Mouse (Mus musculus) gastrocnemius, adult 2 months (tissue): ENCODE measurements around the gene Camta1. TPM values are rescaled to one million over a fixed set of nuclear protein-coding genes. Genes with fewer than 3 reads are reported as not detected.

ENCODE experiments used
- DNase-seq: peaks from one replicate; pipeline ENCODE4 v3.0.0; 2022
- H3K27ac ChIP-seq: fragments of 200-600 bp; 2 replicates; pipeline ENCODE4 v1.8.1; 2022; ENCODE audit warnings: mild to moderate bottlenecking
- H3K4me3 ChIP-seq: fragments of 200-600 bp; 2 replicates; pipeline ENCODE4 v1.8.1; 2022; ENCODE audit warnings: mild to moderate bottlenecking, moderate library complexity
- CTCF ChIP-seq: fragments of 200-600 bp; IDR thresholded peaks from 2 replicates; pipeline ENCODE4 v1.8.1; 2022; ENCODE audit warnings: antibody characterized with exemption, mild to moderate bottlenecking, moderate library complexity
- intact Hi-C: fragments of 180-260 bp; cut with DNase I; formaldehyde crosslinking; loops from one replicate; pipeline ENCODE4 v1.15.1; 2025
- total RNA-seq, 2 experiments: library from RNA; stranded (reverse); gene quantifications; 2 replicates each; pipeline ENCODE4 v1.2.3; 2021

Camta1 gene
- total RNA-seq, 2 experiments from 2014 or later = 95.9 to 126 TPM

DNA sequence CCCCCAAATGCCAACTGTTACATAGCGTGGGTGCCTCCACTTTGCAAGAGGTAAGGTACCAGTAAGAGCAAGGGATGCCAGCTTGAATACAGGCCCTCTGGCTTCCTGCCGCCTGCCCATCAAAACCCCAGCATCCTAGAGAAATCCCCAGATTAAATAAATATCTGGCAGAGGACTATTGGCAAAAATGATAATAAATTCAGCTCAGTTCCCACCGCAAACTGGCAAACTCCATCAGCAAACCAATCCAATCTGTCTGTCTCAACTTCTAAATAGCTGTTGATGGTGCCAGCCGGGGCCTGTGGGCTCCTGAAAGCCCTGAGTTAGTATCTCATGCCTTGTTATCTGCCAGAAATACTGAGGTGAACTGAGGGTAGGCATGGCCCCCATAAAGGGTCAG lies 333.2 kb downstream of the Camta1 start:
- no peak for DNase-seq
- TF ChIP-seq CTCF = no peak
- intact Hi-C loops = no loop called here
- Histone ChIP-seq H3K4me3 (no peak overlapping the region), H3K27ac (no peak overlapping the region)

DNA sequence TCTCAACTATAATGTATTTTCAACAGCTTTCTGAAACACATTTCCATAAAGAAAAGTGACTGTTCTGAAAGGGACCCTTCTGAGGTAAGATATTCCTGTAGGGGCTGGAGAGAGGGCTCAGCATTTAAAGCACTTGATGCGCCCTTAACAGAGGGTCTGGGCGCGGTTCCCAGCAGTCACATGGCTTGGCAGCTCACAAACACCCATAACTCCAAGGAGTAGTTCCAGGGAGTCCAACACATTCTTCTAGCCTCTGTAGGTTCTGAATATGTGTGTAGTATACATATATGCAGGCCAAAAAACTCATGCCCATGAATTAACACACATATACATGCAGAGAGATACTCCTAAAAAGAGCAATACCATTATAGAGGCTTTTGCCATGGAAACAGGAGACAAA lies 333.9 kb downstream of the Camta1 start:
- no peak for DNase-seq
- Histone ChIP-seq H3K27ac (no peak overlapping the region), H3K4me3 (no peak overlapping the region)
- no peak for TF ChIP-seq CTCF
- intact Hi-C loops = no loop called here

DNA sequence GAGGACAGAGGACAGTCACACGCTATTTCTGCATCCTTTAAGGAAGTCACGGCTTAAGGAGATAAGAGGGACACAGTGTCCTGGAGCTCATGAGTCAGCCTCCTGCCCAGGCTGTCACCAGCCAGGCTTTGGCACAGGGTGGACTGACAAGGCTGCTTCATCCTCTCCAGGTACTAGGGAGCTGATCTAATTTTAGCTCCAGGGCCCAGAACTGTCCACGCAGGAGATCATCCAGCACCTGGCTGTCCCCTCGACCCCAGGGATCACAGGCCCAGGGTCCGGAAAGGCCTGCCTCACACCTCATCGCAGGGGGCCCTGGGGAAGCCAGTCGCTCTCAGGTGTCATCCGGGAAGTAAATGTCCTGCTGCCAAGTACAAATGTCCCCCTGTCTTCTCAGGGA lies 341.6 kb downstream of the Camta1 start:
- H3K27ac ChIP-seq = peak overlapping the region; percentile 63
- no peak for TF ChIP-seq CTCF
- no peak overlapping the region for H3K4me3 ChIP-seq
- intact Hi-C loops = no loop called here
- DNase-seq = peak; percentile 63

GRCm38 (mm10) chr4:151519011-151519410 lies 342.7 kb downstream of the Camta1 start:
- no peak for DNase-seq
- intact Hi-C loops = no loop called here
- Histone ChIP-seq H3K4me3 (no peak overlapping the region), H3K27ac (no peak overlapping the region)
- TF ChIP-seq CTCF = no peak

DNA sequence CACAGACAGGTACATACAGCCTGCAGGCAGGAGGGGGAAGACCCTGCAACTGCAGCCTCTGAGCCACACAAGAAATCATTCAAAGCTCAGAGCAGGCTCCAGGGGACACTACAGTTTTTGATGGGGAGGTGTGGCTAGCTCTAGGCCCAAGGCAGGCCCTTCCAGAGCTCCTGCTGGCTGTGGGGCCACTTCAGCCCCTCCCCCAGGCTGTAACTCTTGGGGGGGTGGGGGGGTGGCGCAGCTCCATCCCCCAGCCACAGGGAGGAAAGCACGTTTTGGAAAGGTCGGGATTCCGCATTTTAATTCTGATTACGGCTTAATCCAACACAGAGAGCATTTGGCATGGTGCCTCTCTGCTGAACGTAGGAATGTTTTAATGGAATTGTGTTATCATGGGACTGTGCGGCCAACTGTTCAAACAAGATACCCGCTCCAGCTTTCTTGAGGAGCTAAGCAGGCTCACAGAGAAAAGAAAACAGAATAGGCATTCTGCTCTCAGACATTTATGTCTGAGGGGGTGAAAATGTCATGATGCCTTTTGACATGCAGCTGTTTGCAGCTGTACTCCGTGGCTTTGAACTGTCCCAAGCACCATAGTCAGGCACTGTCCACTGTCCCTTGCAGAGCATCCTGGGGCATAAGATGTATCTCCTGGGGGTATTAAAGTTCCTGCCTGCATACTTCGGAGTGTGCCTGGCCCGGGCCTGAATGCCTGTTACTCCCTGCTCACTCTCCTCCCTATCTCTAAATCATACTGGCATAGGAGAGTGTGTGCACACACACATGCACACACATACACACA lies 344.5 kb downstream of the Camta1 start:
- no peak for DNase-seq
- Histone ChIP-seq H3K27ac (no peak overlapping the region), H3K4me3 (no peak overlapping the region)
- TF ChIP-seq CTCF = no peak
- intact Hi-C loops = no loop called here

DNA sequence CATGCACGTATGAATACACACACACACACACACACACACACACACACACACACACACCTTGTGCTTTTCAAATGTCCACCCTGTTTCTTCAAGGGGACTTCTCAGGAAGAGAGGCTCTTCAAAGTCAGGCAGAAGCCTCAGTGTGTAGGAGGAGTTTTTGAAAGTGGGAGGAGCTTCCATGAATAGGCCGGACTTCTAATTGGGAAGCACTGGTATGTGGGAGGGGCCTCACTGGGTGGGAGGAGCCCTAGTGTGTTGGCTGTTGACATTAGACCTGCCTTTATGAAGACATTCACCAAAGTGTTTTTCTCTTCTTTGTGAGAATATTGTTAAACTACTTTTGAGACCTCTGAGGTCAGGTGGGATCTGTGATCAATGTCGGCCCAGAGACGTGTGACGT lies 346.4 kb downstream of the Camta1 start:
- no peak overlapping the region for H3K27ac ChIP-seq
- H3K4me3 ChIP-seq = no peak overlapping the region
- DNase-seq = no peak
- intact Hi-C loops = no loop called here
- no peak for TF ChIP-seq CTCF

GRCm38 (mm10) chr4:151511092-151511491 lies 350.6 kb downstream of the Camta1 start:
- no peak for DNase-seq
- H3K27ac ChIP-seq = no peak overlapping the region
- TF ChIP-seq CTCF = peak; percentile 32; the same call in 1 of the 2 replicates
- H3K4me3 ChIP-seq = no peak overlapping the region
- intact Hi-C loops = no loop called here

DNA sequence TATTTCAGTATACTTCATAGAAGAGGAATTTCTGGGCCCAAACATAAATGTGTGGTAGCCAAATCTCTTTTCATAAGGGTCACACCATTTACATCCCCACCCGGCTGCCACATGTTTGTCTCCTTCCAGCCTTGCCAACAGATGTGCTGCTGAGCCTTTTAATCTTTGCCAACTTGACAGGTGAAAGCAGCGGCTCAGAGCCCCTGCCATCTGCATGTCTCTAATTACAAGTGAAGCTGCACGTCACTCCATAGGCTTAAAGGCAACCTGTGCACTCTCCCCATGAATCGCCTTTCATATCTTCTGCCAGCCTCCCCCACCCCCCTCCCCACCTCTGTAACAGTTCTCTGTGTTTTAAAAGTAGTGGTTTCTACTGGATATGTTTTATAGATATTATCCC lies 351.3 kb downstream of the Camta1 start:
- Histone ChIP-seq H3K27ac (no peak overlapping the region), H3K4me3 (no peak overlapping the region)
- DNase-seq = no peak
- intact Hi-C loops = no loop called here
- TF ChIP-seq CTCF = no peak

DNA sequence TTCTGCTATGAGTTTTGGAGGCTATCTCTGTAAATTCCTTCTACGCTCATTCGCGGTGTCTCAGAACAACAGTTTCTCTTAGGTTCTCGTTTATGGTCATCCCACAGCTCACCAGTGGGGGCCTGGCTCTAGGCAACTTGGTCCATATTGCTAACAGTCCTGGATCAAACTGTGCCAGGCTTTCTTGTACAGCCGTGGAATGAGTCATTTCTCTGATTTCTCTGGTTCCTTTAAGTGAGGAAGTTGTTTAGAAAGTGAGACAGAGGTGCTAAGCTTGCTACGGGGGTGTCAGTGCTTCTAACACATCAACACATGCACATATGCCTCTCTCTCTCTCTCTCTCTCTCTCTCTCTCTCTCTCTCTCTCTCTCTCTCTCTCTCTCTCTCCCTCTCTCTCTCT lies 355.0 kb downstream of the Camta1 start:
- no peak overlapping the region for H3K27ac ChIP-seq
- no peak for TF ChIP-seq CTCF
- intact Hi-C loops = no loop called here
- H3K4me3 ChIP-seq = no peak overlapping the region
- no peak for DNase-seq

GRCm38 (mm10) chr4:151498481-151499276 lies 363.0 kb downstream of the Camta1 start:
- TF ChIP-seq CTCF = peak; percentile 36
- DNase-seq = no peak
- no peak overlapping the region for H3K4me3 ChIP-seq
- H3K27ac ChIP-seq = no peak overlapping the region
- intact Hi-C loops = no loop called here

DNA sequence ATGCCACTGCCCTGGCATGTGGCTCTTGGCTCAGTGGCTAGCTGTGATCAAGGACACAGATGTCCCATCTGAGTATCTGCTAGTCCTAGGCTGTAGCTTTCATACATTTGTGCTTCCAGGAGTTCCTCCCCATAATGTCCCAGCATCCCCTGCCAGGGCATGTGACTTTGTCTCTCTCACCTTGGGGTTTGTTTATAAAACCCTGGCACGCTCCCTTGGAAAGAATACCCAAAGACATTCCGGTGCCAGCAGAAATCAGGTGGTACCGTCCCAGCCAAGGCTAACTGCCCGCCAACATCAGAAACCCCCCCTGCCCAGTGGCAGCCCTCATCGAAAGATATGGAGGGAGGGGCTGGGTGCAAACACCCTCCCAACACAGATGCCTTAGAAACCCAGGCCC lies 365.1 kb downstream of the Camta1 start:
- Histone ChIP-seq H3K4me3 (no peak overlapping the region), H3K27ac (no peak overlapping the region)
- intact Hi-C loops = no loop called here
- no peak for TF ChIP-seq CTCF
- no peak for DNase-seq

DNA sequence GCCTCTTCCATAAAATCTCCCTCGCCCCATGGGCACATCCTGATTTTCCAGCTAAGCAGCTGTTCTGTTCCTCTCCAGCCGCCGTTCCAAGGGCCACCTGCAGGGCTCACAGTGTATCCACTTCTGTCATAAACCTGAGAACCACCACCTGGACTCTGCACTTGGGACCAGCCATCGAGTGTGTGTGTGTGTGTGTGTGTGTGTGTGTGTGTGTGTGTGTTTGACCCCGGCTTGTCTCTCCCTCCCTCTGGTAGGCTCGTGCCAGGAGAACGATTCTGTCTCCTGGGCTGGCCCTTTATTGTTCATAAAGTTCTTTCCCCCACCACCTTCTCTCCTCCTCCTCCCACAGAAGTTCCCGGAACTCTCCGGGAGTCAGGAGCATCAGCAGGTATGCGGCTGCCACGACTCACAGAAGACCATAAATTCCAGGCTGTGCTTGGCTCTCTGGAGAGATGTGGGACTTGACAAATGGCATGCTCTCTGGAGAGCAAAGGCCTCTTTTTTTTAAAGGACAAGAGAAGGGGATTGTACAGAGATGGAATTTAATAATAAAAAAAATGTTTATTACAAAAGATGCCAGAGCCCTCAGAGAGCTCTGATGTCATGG lies 366.3 kb downstream of the Camta1 start:
- H3K4me3 ChIP-seq = no peak overlapping the region
- no peak for TF ChIP-seq CTCF
- no peak for DNase-seq
- H3K27ac ChIP-seq = no peak overlapping the region
- intact Hi-C loops = no loop called here

- intact Hi-C loops = no loop called here
- H3K4me3 ChIP-seq = no peak overlapping the region
- DNase-seq = no peak
- no peak for TF ChIP-seq CTCF
- H3K27ac ChIP-seq = no peak overlapping the region
Observed at GRCm38 (mm10) chr4:151492786-151493185, 368.9 kb downstream of the Camta1 start.
